Mouse (Mus musculus): ENCODE measurements around the gene B3gnt9. TPM values are rescaled to one million over a fixed set of nuclear protein-coding genes. Genes with fewer than 3 reads are reported as not detected.

Gene B3gnt9
- polyA plus RNA-seq, 1 experiment, result 6.2 TPM

Other genes with a start within 250 kb of the B3gnt9 start
- gene Ces3a, start 206.6 kb downstream of the B3gnt9 start, polyA plus RNA-seq (2012; fragmentation: generic; extraction: Trizol), result not detected
- gene Ces3b, start 171.4 kb downstream of the B3gnt9 start, polyA plus RNA-seq (2012; fragmentation: generic; extraction: Trizol), result not detected
- not detected for gene Ces4a, start 123.4 kb downstream of the B3gnt9 start, polyA plus RNA-seq (2012; fragmentation: generic; extraction: Trizol)
- 38.1 TPM for gene Cbfb, start 84.5 kb downstream of the B3gnt9 start, polyA plus RNA-seq (2012; fragmentation: generic; extraction: Trizol)
- 16.6 TPM for gene D230025D16Rik, start 30.0 kb downstream of the B3gnt9 start, polyA plus RNA-seq (2012; fragmentation: generic; extraction: Trizol)
- 27.0 TPM for gene Tradd, start 9.5 kb upstream of the B3gnt9 start, polyA plus RNA-seq (2012; fragmentation: generic; extraction: Trizol)
- gene Fbxl8, start 9.5 kb upstream of the B3gnt9 start, polyA plus RNA-seq (2012; fragmentation: generic; extraction: Trizol), result 10.5 TPM
- 5.8 TPM for gene Hsf4, start 14.6 kb upstream of the B3gnt9 start, polyA plus RNA-seq (2012; fragmentation: generic; extraction: Trizol)
- 23.2 TPM for gene Nol3, start 21.0 kb upstream of the B3gnt9 start, polyA plus RNA-seq (2012; fragmentation: generic; extraction: Trizol)
- 6.2 TPM for gene 4931428F04Rik, start 34.7 kb upstream of the B3gnt9 start, polyA plus RNA-seq (2012; fragmentation: generic; extraction: Trizol)
- gene Exoc3l, start 40.9 kb upstream of the B3gnt9 start, polyA plus RNA-seq (2012; fragmentation: generic; extraction: Trizol), result 23.4 TPM
- gene E2f4, start 42.5 kb upstream of the B3gnt9 start, polyA plus RNA-seq (2012; fragmentation: generic; extraction: Trizol), result 59.7 TPM
- 0.92 TPM for gene Elmo3, start 50.4 kb upstream of the B3gnt9 start, polyA plus RNA-seq (2012; fragmentation: generic; extraction: Trizol)
- 1.8 TPM for gene Lrrc29, start 71.1 kb upstream of the B3gnt9 start, polyA plus RNA-seq (2012; fragmentation: generic; extraction: Trizol)
- gene Tmem208, start 71.2 kb upstream of the B3gnt9 start, polyA plus RNA-seq (2012; fragmentation: generic; extraction: Trizol), result 109 TPM
- 19.0 TPM for gene Fhod1, start 92.8 kb upstream of the B3gnt9 start, polyA plus RNA-seq (2012; fragmentation: generic; extraction: Trizol)
- gene Slc9a5, start 93.7 kb upstream of the B3gnt9 start, polyA plus RNA-seq (2012; fragmentation: generic; extraction: Trizol), result 6.2 TPM
- gene Plekhg4, start 118.1 kb upstream of the B3gnt9 start, polyA plus RNA-seq (2012; fragmentation: generic; extraction: Trizol), result 1.0 TPM
- gene Kctd19, start 158.3 kb upstream of the B3gnt9 start, polyA plus RNA-seq (2012; fragmentation: generic; extraction: Trizol), result not detected
- gene Lrrc36, start 158.4 kb upstream of the B3gnt9 start, polyA plus RNA-seq (2012; fragmentation: generic; extraction: Trizol), result not detected
- gene Tppp3, start 216.4 kb upstream of the B3gnt9 start, polyA plus RNA-seq (2012; fragmentation: generic; extraction: Trizol), result 155 TPM
- 17.3 TPM for gene Zdhhc1, start 241.7 kb upstream of the B3gnt9 start, polyA plus RNA-seq (2012; fragmentation: generic; extraction: Trizol)

Data from myocyte (in vitro differentiated cells).